Mouse (Mus musculus): ENCODE data around the gene Gm10282.

GRCm38 (mm10) chr8:72333429-72334143, 28.5 kb upstream of the Gm10282 start:
- TF ChIP-seq CTCF (IDR thresholded peaks at IDR 0.05; ENCODE audit: low read depth) (no peak), EP300 (optimal IDR thresholded peaks at IDR 0.05) (no peak)

Data from stomach, postnatal 0 days (tissue).